Mouse (Mus musculus): ENCODE measurements around the gene Ehd3. TPM values are rescaled to one million over a fixed set of nuclear protein-coding genes. Genes with fewer than 3 reads are reported as not detected.
A peak's percentile ranks its signal among the peaks of the same experiment; 100 is the strongest.
"Not testable (repeated sequence)": the region's sequence is repeated elsewhere in the genome, so short reads cannot be mapped to it uniquely, and the experiment has no call there.

Gene Ehd3
- total RNA-seq, 1 experiment from 2014 or later, result 74.0 TPM

GRCm38 (mm10) chr17:73824022-73824340 is 20.0 kb downstream of the Ehd3 start:
- DNase-seq, result no peak

GRCm38 (mm10) chr17:73826106-73826505 is 22.2 kb downstream of the Ehd3 start:
- no peak for DNase-seq

- no peak for DNase-seq
These were observed 23.5 kb downstream of the Ehd3 start for GRCm38 (mm10) chr17:73827446-73827845.

GRCm38 (mm10) chr17:73830511-73830910 is 26.6 kb downstream of the Ehd3 start:
- DNase-seq, result no peak

- no peak for DNase-seq
These were observed 27.5 kb downstream of the Ehd3 start for GRCm38 (mm10) chr17:73831427-73831826.

GRCm38 (mm10) chr17:73832901-73833300 is 29.0 kb downstream of the Ehd3 start:
- no peak for DNase-seq

- no peak for DNase-seq
These were observed 29.5 kb downstream of the Ehd3 start for GRCm38 (mm10) chr17:73833474-73833873.

- DNase-seq, result peak; percentile 44
These were observed 32.7 kb downstream of the Ehd3 start for GRCm38 (mm10) chr17:73836601-73837000.

GRCm38 (mm10) chr17:73837244-73837643 is 33.3 kb downstream of the Ehd3 start:
- no peak for DNase-seq

- DNase-seq, result no peak
These were observed 35.3 kb downstream of the Ehd3 start for GRCm38 (mm10) chr17:73839086-73839835.

- not testable (repeated sequence) for DNase-seq
These were observed 35.9 kb downstream of the Ehd3 start for GRCm38 (mm10) chr17:73839876-73840275.

GRCm38 (mm10) chr17:73842963-73843362 is 39.0 kb downstream of the Ehd3 start:
- no peak for DNase-seq

- DNase-seq, result no peak
These were observed 41.7 kb downstream of the Ehd3 start for GRCm38 (mm10) chr17:73845632-73846031.

GRCm38 (mm10) chr17:73847399-73847798 is 43.5 kb downstream of the Ehd3 start:
- no peak for DNase-seq

- DNase-seq, result peak; percentile 34
These were observed 49.1 kb downstream of the Ehd3 start for GRCm38 (mm10) chr17:73853041-73853440.

- DNase-seq, result no peak
These were observed 49.8 kb downstream of the Ehd3 start for GRCm38 (mm10) chr17:73853717-73854116.

- no peak for DNase-seq
These were observed 65.2 kb downstream of the Ehd3 start for GRCm38 (mm10) chr17:73869008-73869685.

- DNase-seq, result no peak
These were observed 67.1 kb downstream of the Ehd3 start for GRCm38 (mm10) chr17:73870956-73871605.

- no peak for DNase-seq
These were observed 71.3 kb downstream of the Ehd3 start for GRCm38 (mm10) chr17:73875268-73875667.

- no peak for DNase-seq
These were observed 71.7 kb downstream of the Ehd3 start for GRCm38 (mm10) chr17:73875674-73876073.

GRCm38 (mm10) chr17:73879262-73879916 is 75.5 kb downstream of the Ehd3 start:
- no peak for DNase-seq

- no peak for DNase-seq
These were observed 76.4 kb downstream of the Ehd3 start for GRCm38 (mm10) chr17:73880286-73880685.

GRCm38 (mm10) chr17:73881295-73881694 is 77.4 kb downstream of the Ehd3 start:
- no peak for DNase-seq
